Mouse (Mus musculus): ENCODE data around the gene Ctnna2.

- TF ChIP-seq POLR2A (IDR thresholded peaks at IDR 0.05; ENCODE audit: extremely low read depth, insufficient read depth, low read length): no peak
- TF ChIP-seq CTCF (IDR thresholded peaks at IDR 0.05; ENCODE audit: low read depth, low read length): no peak
Observed at GRCm38 (mm10) chr6:77256348-77256747, 723.2 kb downstream of the Ctnna2 start.
